Mouse (Mus musculus): ENCODE results near the gene Cdc26. TPM values are rescaled to one million over a fixed set of nuclear protein-coding genes. Genes with fewer than 3 reads are reported as not detected.
A peak's percentile ranks its signal among the peaks of the same experiment; 100 is the strongest.

The Cdc26 gene
- polyA plus RNA-seq, 1 experiment = not detected

GRCm38 (mm10) chr4:62360805-62361455, 47.5 kb downstream of the Cdc26 start:
- no peak overlapping the region for H3K27ac ChIP-seq (ENCODE audit: insufficient read depth, low read depth, low read length)
- TF ChIP-seq CTCF (IDR thresholded peaks at IDR 0.05; ENCODE audit: insufficient read depth, low read depth, low read length) (no peak), POLR2A (IDR thresholded peaks at IDR 0.05; ENCODE audit: insufficient read depth, low read depth, low read length) (no peak)
- WGBS = under 1% methylated on average over 22 of the region's 22 CpGs

GRCm38 (mm10) chr4:62360088-62360804, 48.2 kb downstream of the Cdc26 start, which contains the start of the genes Fkbp15 and Slc31a1:
Fkbp15 (minus strand) TSS chr4:62360548.
Slc31a1 (plus strand) TSS chr4:62360727.
- Histone ChIP-seq H3K4me1 (ENCODE audit: control insufficient read depth, insufficient read depth, low read length) (no peaks in the 10 kb centered on the region), H3K4me3 (ENCODE audit: insufficient read depth, low read depth, low read length) (peak within 1 kb of the TSS; percentile 64), H3K27ac (ENCODE audit: insufficient read depth, low read depth, low read length) (peak within 1 kb of the TSS; percentile 72)
- TF ChIP-seq POLR2A (IDR thresholded peaks at IDR 0.05; ENCODE audit: insufficient read depth, low read depth, low read length) (peak; percentile 72), CTCF (IDR thresholded peaks at IDR 0.05; ENCODE audit: insufficient read depth, low read depth, low read length) (no peak)
- under 1% methylated on average over 50 of the region's 51 CpGs for WGBS

More at GRCm38 (mm10) chr4:62360805-62361455, 47.5 kb downstream of the Cdc26 start:
- H3K4me1 ChIP-seq (ENCODE audit: control insufficient read depth, insufficient read depth, low read length) = no peaks in the 10 kb centered on the region
- H3K4me3 ChIP-seq (ENCODE audit: insufficient read depth, low read depth, low read length) = peak overlapping the region; percentile 64

GRCm38 (mm10) chr4:62359256-62359775, 49.1 kb downstream of the Cdc26 start:
- no peaks in the 10 kb centered on the region for H3K4me1 ChIP-seq (ENCODE audit: control insufficient read depth, insufficient read depth, low read length)
- WGBS = 28% methylated on average over 7 of the region's 7 CpGs
- H3K4me3 ChIP-seq (ENCODE audit: insufficient read depth, low read depth, low read length) = no peak overlapping the region
- no peak for TF ChIP-seq POLR2A (IDR thresholded peaks at IDR 0.05; ENCODE audit: insufficient read depth, low read depth, low read length)
- H3K27ac ChIP-seq (ENCODE audit: insufficient read depth, low read depth, low read length) = 0 out of 2 replicates have a peak overlapping the region, but pooled peaks have one; percentile 72

GRCm38 (mm10) chr4:62357631-62358148, 50.8 kb downstream of the Cdc26 start:
- Histone ChIP-seq H3K4me1 (ENCODE audit: control insufficient read depth, insufficient read depth, low read length) (no peaks in the 10 kb centered on the region), H3K4me3 (ENCODE audit: insufficient read depth, low read depth, low read length) (no peak overlapping the region), H3K27ac (ENCODE audit: insufficient read depth, low read depth, low read length) (no peak overlapping the region)
- WGBS = 84% methylated on average over 1 of the region's 1 CpGs
- TF ChIP-seq CTCF (IDR thresholded peaks at IDR 0.05; ENCODE audit: insufficient read depth, low read depth, low read length) = no peak
- no peak for TF ChIP-seq POLR2A (IDR thresholded peaks at IDR 0.05; ENCODE audit: insufficient read depth, low read depth, low read length)

- 75% methylated on average over 2 of the region's 2 CpGs for WGBS
These were observed 59.1 kb downstream of the Cdc26 start for GRCm38 (mm10) chr4:62349371-62349770.

GRCm38 (mm10) chr4:62348329-62348705, 60.1 kb downstream of the Cdc26 start:
- Histone ChIP-seq H3K4me1 (ENCODE audit: control insufficient read depth, insufficient read depth, low read length) (no peaks in the 10 kb centered on the region), H3K27ac (ENCODE audit: insufficient read depth, low read depth, low read length) (peak overlapping the region; percentile 51; the same call in 1 of the 2 replicates), H3K4me3 (ENCODE audit: insufficient read depth, low read depth, low read length) (no peak overlapping the region)
- 61% methylated on average over 2 of the region's 2 CpGs for WGBS
- no peak for TF ChIP-seq POLR2A (IDR thresholded peaks at IDR 0.05; ENCODE audit: insufficient read depth, low read depth, low read length)
- no peak for TF ChIP-seq CTCF (IDR thresholded peaks at IDR 0.05; ENCODE audit: insufficient read depth, low read depth, low read length)

More at GRCm38 (mm10) chr4:62349371-62349770, 59.1 kb downstream of the Cdc26 start:
- no peak overlapping the region; the same call in 1 of the 2 replicates for H3K27ac ChIP-seq (ENCODE audit: insufficient read depth, low read depth, low read length)
- no peak overlapping the region for H3K4me3 ChIP-seq (ENCODE audit: insufficient read depth, low read depth, low read length)
- H3K4me1 ChIP-seq (ENCODE audit: control insufficient read depth, insufficient read depth, low read length) = no peaks in the 10 kb centered on the region
- TF ChIP-seq CTCF (IDR thresholded peaks at IDR 0.05; ENCODE audit: insufficient read depth, low read depth, low read length) = no peak
- TF ChIP-seq POLR2A (IDR thresholded peaks at IDR 0.05; ENCODE audit: insufficient read depth, low read depth, low read length) = no peak

- no peak for TF ChIP-seq POLR2A (IDR thresholded peaks at IDR 0.05; ENCODE audit: insufficient read depth, low read depth, low read length)
- no peak for TF ChIP-seq CTCF (IDR thresholded peaks at IDR 0.05; ENCODE audit: insufficient read depth, low read depth, low read length)
- Histone ChIP-seq H3K4me3 (ENCODE audit: insufficient read depth, low read depth, low read length) (no peak overlapping the region), H3K4me1 (ENCODE audit: control insufficient read depth, insufficient read depth, low read length) (no peaks in the 10 kb centered on the region), H3K27ac (ENCODE audit: insufficient read depth, low read depth, low read length) (peak overlapping the region; percentile 51; the same call in 1 of the 2 replicates)
- WGBS = 57% methylated on average over 9 of the region's 9 CpGs
These were observed 60.7 kb downstream of the Cdc26 start for GRCm38 (mm10) chr4:62347605-62348328.

- TF ChIP-seq CTCF (IDR thresholded peaks at IDR 0.05; ENCODE audit: insufficient read depth, low read depth, low read length) = no peak
- TF ChIP-seq POLR2A (IDR thresholded peaks at IDR 0.05; ENCODE audit: insufficient read depth, low read depth, low read length) = no peak
- Histone ChIP-seq H3K4me3 (ENCODE audit: insufficient read depth, low read depth, low read length) (no peak overlapping the region), H3K27ac (ENCODE audit: insufficient read depth, low read depth, low read length) (no peak overlapping the region), H3K4me1 (ENCODE audit: control insufficient read depth, insufficient read depth, low read length) (no peaks in the 10 kb centered on the region)
- 86% methylated on average over 4 of the region's 4 CpGs for WGBS
These were observed 62.6 kb downstream of the Cdc26 start for GRCm38 (mm10) chr4:62345827-62346226.
